Comparison of ENCODE assay signal across 20 mouse cellular contexts in genomic region chr8:48552306-48552705, GRCm38 (mm10).
DNase-seq lines count a peak whose midpoint lies in the region; ATAC-seq lines count a peak whose summit lies in the region.
"Had no signal": no experiment of that assay in that cellular context is flagged by ENCODE, and none has a peak within 500 bp of the region (broad histone marks: within the 10 kb centered on the region; RNA-seq: fewer than 3 reads in every experiment).

No protein-coding gene starts in this region.

- H3K27me3 ChIP-seq in hindbrain, embryonic 14.5 days (ENCODE audit: control insufficient read depth, insufficient read depth, low read length), result no peaks in the 10 kb centered on the region
- no peaks in the 10 kb centered on the region for H3K27me3 ChIP-seq in hindbrain, embryonic 12.5 days
- H3K27me3 ChIP-seq in embryonic facial prominence, embryonic 10.5 days (replicated peaks; ENCODE audit: low read depth, poor library complexity, severe bottlenecking), result no peaks in the 10 kb centered on the region
- H3K27me3 ChIP-seq in forebrain, embryonic 14.5 days (replicated peaks; ENCODE audit: control insufficient read depth, insufficient read depth, low read length), result no peaks in the 10 kb centered on the region
- H3K27me3 ChIP-seq in limb, embryonic 13.5 days, result no peaks in the 10 kb centered on the region
- H3K27me3 ChIP-seq in kidney, embryonic 16.5 days (ENCODE audit: insufficient read depth, low read length), result no peaks in the 10 kb centered on the region
- H3K27me3 ChIP-seq: embryonic facial prominence, embryonic 15.5 days had no signal

- ATAC-seq in hindbrain, embryonic 14.5 days (ENCODE audit: low FRiP score), result no peak
- ATAC-seq in hindbrain, embryonic 12.5 days (ENCODE audit: low FRiP score), result no peak
- no peak for ATAC-seq in forebrain, embryonic 14.5 days
- no peak for ATAC-seq in limb, embryonic 13.5 days (ENCODE audit: low FRiP score, low read depth)
- no peak for ATAC-seq in kidney, embryonic 16.5 days (ENCODE audit: low FRiP score, low TSS enrichment)
- ATAC-seq: activated CD4-positive, CD25-positive, alpha-beta regulatory T cell, adult 4 months had no signal

- no peak overlapping the region for H3K27ac ChIP-seq in hindbrain, embryonic 14.5 days
- H3K27ac ChIP-seq in hindbrain, embryonic 12.5 days, result no peak overlapping the region
- peak overlapping the region; percentile 98; the same call in 1 of the 2 replicates for H3K27ac ChIP-seq in embryonic facial prominence, embryonic 10.5 days (replicated peaks)
- no peak overlapping the region for H3K27ac ChIP-seq in forebrain, embryonic 14.5 days (ENCODE audit: low read depth, low read length)
- no peak overlapping the region for H3K27ac ChIP-seq in limb, embryonic 13.5 days
- no peak overlapping the region for H3K27ac ChIP-seq in kidney, embryonic 16.5 days (ENCODE audit: low read length)
- H3K27ac ChIP-seq: embryonic facial prominence, embryonic 15.5 days; heart, embryonic 13.5 days; left cerebral cortex, adult 2 months; macrophage had no signal

- WGBS in hindbrain, embryonic 14.5 days, result 48% methylated on average over 2 of the region's 2 CpGs
- WGBS in hindbrain, embryonic 12.5 days, result 42% methylated on average over 2 of the region's 2 CpGs
- WGBS in embryonic facial prominence, embryonic 10.5 days, result 25% methylated on average over 2 of the region's 2 CpGs
- 6% methylated on average over 2 of the region's 2 CpGs for WGBS in forebrain, embryonic 14.5 days
- 33% methylated on average over 2 of the region's 2 CpGs for WGBS in limb, embryonic 13.5 days
- 67% methylated on average over 2 of the region's 2 CpGs for WGBS in kidney, embryonic 16.5 days

- peaks cover 15% of the 10 kb centered on the region for H3K4me1 ChIP-seq in hindbrain, embryonic 14.5 days (replicated peaks; ENCODE audit: control insufficient read depth, insufficient read depth, low read length)
- peaks cover 13% of the 10 kb centered on the region; the same call in 1 of the 2 replicates for H3K4me1 ChIP-seq in hindbrain, embryonic 12.5 days
- peaks cover 49% of the 10 kb centered on the region for H3K4me1 ChIP-seq in embryonic facial prominence, embryonic 10.5 days
- H3K4me1 ChIP-seq in forebrain, embryonic 14.5 days (ENCODE audit: control insufficient read depth, insufficient read depth, low read length), result peaks cover 17% of the 10 kb centered on the region
- H3K4me1 ChIP-seq in limb, embryonic 13.5 days, result peaks cover 24% of the 10 kb centered on the region
- H3K4me1 ChIP-seq in kidney, embryonic 16.5 days (ENCODE audit: insufficient read depth, low read length), result peaks cover 16% of the 10 kb centered on the region

- no peaks in the 10 kb centered on the region for H3K9me3 ChIP-seq in hindbrain, embryonic 14.5 days (ENCODE audit: control insufficient read depth, low read length)
- no peaks in the 10 kb centered on the region for H3K9me3 ChIP-seq in hindbrain, embryonic 12.5 days (replicated peaks)
- no peaks in the 10 kb centered on the region for H3K9me3 ChIP-seq in embryonic facial prominence, embryonic 10.5 days
- H3K9me3 ChIP-seq in forebrain, embryonic 14.5 days (replicated peaks; ENCODE audit: control insufficient read depth, low read length), result no peaks in the 10 kb centered on the region
- no peaks in the 10 kb centered on the region for H3K9me3 ChIP-seq in limb, embryonic 13.5 days
- H3K9me3 ChIP-seq in kidney, embryonic 16.5 days (ENCODE audit: low read length), result no peaks in the 10 kb centered on the region
- H3K9me3 ChIP-seq: embryonic facial prominence, embryonic 15.5 days; heart, embryonic 13.5 days had no signal

- peak overlapping the region; percentile 89 for H3K4me2 ChIP-seq in hindbrain, embryonic 14.5 days (replicated peaks)
- H3K4me2 ChIP-seq in hindbrain, embryonic 12.5 days (replicated peaks), result no peak overlapping the region
- H3K4me2 ChIP-seq in forebrain, embryonic 14.5 days (ENCODE audit: low read length), result peak overlapping the region; percentile 24
- peak overlapping the region; percentile 39 for H3K4me2 ChIP-seq in limb, embryonic 13.5 days (replicated peaks)
- H3K4me2 ChIP-seq in kidney, embryonic 16.5 days (replicated peaks; ENCODE audit: low read depth, low read length), result no peak overlapping the region
- H3K4me2 ChIP-seq: heart, embryonic 13.5 days had no signal

- H3K36me3 ChIP-seq in hindbrain, embryonic 14.5 days (replicated peaks; ENCODE audit: control insufficient read depth, insufficient read depth), result no peaks in the 10 kb centered on the region
- no peaks in the 10 kb centered on the region for H3K36me3 ChIP-seq in hindbrain, embryonic 12.5 days
- peaks cover 19% of the 10 kb centered on the region for H3K36me3 ChIP-seq in embryonic facial prominence, embryonic 10.5 days (replicated peaks)
- no peaks in the 10 kb centered on the region for H3K36me3 ChIP-seq in forebrain, embryonic 14.5 days (ENCODE audit: control insufficient read depth, insufficient read depth, low read length)
- peaks cover 4% of the 10 kb centered on the region for H3K36me3 ChIP-seq in limb, embryonic 13.5 days
- H3K36me3 ChIP-seq in kidney, embryonic 16.5 days (ENCODE audit: insufficient read depth, low read length), result no peaks in the 10 kb centered on the region
- H3K36me3 ChIP-seq: embryonic facial prominence, embryonic 15.5 days; heart, embryonic 13.5 days had no signal

- DNase-seq in hindbrain, embryonic 14.5 days (ENCODE audit: low spot score), result no peak
- DNase-seq in embryonic facial prominence, embryonic 10.5 days (ENCODE audit: low spot score), result no peak
- DNase-seq in forebrain, embryonic 14.5 days (ENCODE audit: low spot score), result peak; percentile 72
- no peak for DNase-seq in right cerebral cortex, postnatal 25 days
- DNase-seq in heart, adult 8-10 months (ENCODE audit: low spot score), result no peak
- DNase-seq: adrenal gland, postnatal 25 days; cerebellum, adult 9-11 months; gastrocnemius, postnatal 25 days; kidney, adult 8-10 months; lung, adult 18-20 months; right cerebral cortex, postnatal 14 days; thymus, postnatal 36 days had no signal

- 0 out of 2 replicates have a peak overlapping the region, but pooled peaks have one; percentile 79 for H3K4me3 ChIP-seq in hindbrain, embryonic 14.5 days (replicated peaks; ENCODE audit: low read length)
- H3K4me3 ChIP-seq in hindbrain, embryonic 12.5 days, result no peak overlapping the region
- H3K4me3 ChIP-seq in embryonic facial prominence, embryonic 10.5 days, result peak overlapping the region; percentile 70
- H3K4me3 ChIP-seq in forebrain, embryonic 14.5 days (ENCODE audit: low read depth, low read length), result no peak overlapping the region
- H3K4me3 ChIP-seq in limb, embryonic 13.5 days, result no peak overlapping the region
- H3K4me3 ChIP-seq in kidney, embryonic 16.5 days (ENCODE audit: low read length), result no peak overlapping the region
- H3K4me3 ChIP-seq: heart, embryonic 13.5 days had no signal

- no peak overlapping the region for H3K9ac ChIP-seq in hindbrain, embryonic 14.5 days
- H3K9ac ChIP-seq in hindbrain, embryonic 12.5 days, result no peak overlapping the region
- H3K9ac ChIP-seq in forebrain, embryonic 14.5 days (ENCODE audit: low read length), result no peak overlapping the region
- no peak overlapping the region for H3K9ac ChIP-seq in limb, embryonic 13.5 days
- no peak overlapping the region for H3K9ac ChIP-seq in kidney, embryonic 16.5 days (replicated peaks; ENCODE audit: low read length)
- H3K9ac ChIP-seq: embryonic facial prominence, embryonic 15.5 days; heart, embryonic 13.5 days had no signal

Comparison
In these comparisons a context has a peak if more than half of its experiments do, and no peak if none do; other contexts are left out.
1. H3K4me2 ChIP-seq: peak in hindbrain, embryonic 14.5 days (single experiment), forebrain, embryonic 14.5 days (single experiment) and limb, embryonic 13.5 days (single experiment); none in hindbrain, embryonic 12.5 days (single experiment) and kidney, embryonic 16.5 days (single experiment).
2. H3K4me3 ChIP-seq: peak in hindbrain, embryonic 14.5 days (single experiment) and embryonic facial prominence, embryonic 10.5 days (single experiment); none in hindbrain, embryonic 12.5 days (single experiment), forebrain, embryonic 14.5 days (single experiment), limb, embryonic 13.5 days (single experiment) and kidney, embryonic 16.5 days (single experiment).